Mouse (Mus musculus): ENCODE results near the gene Slc6a13. TPM values are rescaled to one million over a fixed set of nuclear protein-coding genes. Genes with fewer than 3 reads are reported as not detected.

The Slc6a13 gene
- 9.6 and 12.3 TPM in 2 replicates for total RNA-seq (2012; rRNA removed)
- total RNA-seq (2014; rRNA removed) = 12.7 and 15.4 TPM in 2 replicates
- polyA plus RNA-seq (2012; ENCODE audit: insufficient read length, low read depth) = 17.4 and 21.5 TPM in 2 replicates

DNA sequence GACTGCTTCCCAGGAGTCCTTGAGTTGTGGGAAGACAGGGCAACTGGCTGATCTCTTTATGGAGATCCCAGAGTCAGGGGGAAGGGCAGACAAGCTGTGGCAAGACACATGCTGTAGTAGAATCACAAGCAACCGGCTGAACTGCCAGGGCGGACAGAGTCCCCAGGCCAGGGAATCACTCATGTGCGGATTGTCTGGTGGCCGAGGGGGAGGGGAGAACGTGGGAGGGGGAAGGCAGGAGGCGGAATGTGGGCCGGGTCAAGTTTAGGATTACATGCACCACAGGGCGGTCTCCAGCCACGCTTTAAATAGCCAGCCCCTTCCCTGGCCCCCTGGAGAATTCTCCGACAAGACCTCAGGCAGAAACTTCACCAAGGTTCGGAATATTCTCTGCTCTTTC is at the start of gene Slc6a13:
TSS of gene Slc6a13 (plus strand) at position 274 of the 400 bp plus-strand sequence.
- in situ Hi-C loops (cut with MboI; ENCODE audit: low pct_ligation_motif_present, low pct_unique_long_range_greater_than_20kb, low sequenced_read_pairs) (no loop called here), dilution Hi-C loops (cut with MboI; ENCODE audit: extremely low pct_ligation_motif_present, extremely low pct_unique_long_range_greater_than_20kb, low sequenced_read_pairs) (no loop called here)
- Histone ChIP-seq H3K36me3 (replicated peaks in 1 of 2; ENCODE audit: control insufficient read depth in 1 of 2, insufficient read depth in 1 of 2, low read length in 1 of 2) (no peaks in the 10 kb centered on the region), H3K4me1 (ENCODE audit: control insufficient read depth in 1 of 2, insufficient read depth in 2 of 2) (peaks cover 0 to 3% of the 10 kb centered on the region in 2 experiments; a peak in 2 of 4 replicates), H3K27me3 (replicated peaks) (peaks cover 86% of the 10 kb centered on the region), H3K9ac (ENCODE audit: insufficient read depth, low read depth) (no peak within 1 kb of the TSS), H3K79me2 (replicated peaks; ENCODE audit: control insufficient read depth, extremely low read depth, insufficient read depth, poor library complexity, severe bottlenecking) (no peaks in the 10 kb centered on the region), H3K9me3 (replicated peaks; ENCODE audit: low read length) (no peaks in the 10 kb centered on the region), H3K27ac (ENCODE audit: insufficient read depth, low read depth) (no peak within 1 kb of the TSS), H3K4me3 (replicated peaks in 1 of 3; ENCODE audit: low read depth in 2 of 3, low read length in 2 of 3, poor library complexity in 1 of 3) (no peak within 1 kb of the TSS), H3K4me2 (ENCODE audit: insufficient read depth, low read depth, poor library complexity, severe bottlenecking) (no peak within 1 kb of the TSS)
- TF ChIP-seq ZNF384 (IDR thresholded peaks at IDR 0.05; ENCODE audit: low read depth, low read length) = no peak
- no peak for TF ChIP-seq RCOR1 (conservative IDR thresholded peaks at IDR 0.05; ENCODE audit: low read depth, low read length)
- no peak for TF ChIP-seq NRF1 (IDR thresholded peaks at IDR 0.05; ENCODE audit: low read depth, low read length)
- no peak for TF ChIP-seq BHLHE40 (IDR thresholded peaks at IDR 0.05; ENCODE audit: low read depth, low read length)
- TF ChIP-seq ZKSCAN1 (IDR thresholded peaks at IDR 0.05; ENCODE audit: borderline replicate concordance, low read depth, low read length) = no peak
- no peak for TF ChIP-seq CHD1 (IDR thresholded peaks at IDR 0.05; ENCODE audit: low read depth, low read length)
- DNase-seq (ENCODE audit: extremely low read depth) = no peak

DNA sequence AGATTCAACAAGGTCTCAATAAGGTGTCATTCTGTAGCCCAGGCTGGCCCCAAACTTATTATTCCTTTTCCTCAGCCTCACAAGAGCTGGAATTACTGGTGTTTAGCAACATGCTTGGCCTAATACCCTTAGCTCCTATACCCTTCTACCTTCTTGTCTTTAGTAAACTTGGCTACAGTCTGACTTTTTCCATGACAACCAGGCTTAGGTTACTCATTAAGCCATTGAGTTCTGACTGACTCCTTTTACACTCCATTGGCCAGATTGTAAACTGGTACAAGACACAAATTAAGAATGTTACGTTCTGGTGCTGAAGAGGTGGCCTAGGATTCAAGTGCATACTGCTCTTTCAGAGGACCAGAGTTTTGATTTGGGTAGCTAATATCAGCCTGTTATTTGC is 49.6 kb upstream of the Slc6a13 start:
- H3K9me3 ChIP-seq (replicated peaks; ENCODE audit: low read length) = no peaks in the 10 kb centered on the region
- no peak for DNase-seq (ENCODE audit: extremely low read depth)
- H3K79me2 ChIP-seq (replicated peaks; ENCODE audit: control insufficient read depth, extremely low read depth, insufficient read depth, poor library complexity, severe bottlenecking) = no peaks in the 10 kb centered on the region
- TF ChIP-seq EP300 (IDR thresholded peaks at IDR 0.05; ENCODE audit: low read length) (0 out of 2 replicates have a peak, but pooled peaks have one; percentile 1), JUN (IDR thresholded peaks at IDR 0.05; ENCODE audit: insufficient read depth, low read depth, low read length) (no peak), ZC3H11A (IDR thresholded peaks at IDR 0.05; ENCODE audit: low read depth, low read length) (no peak)
- H3K36me3 ChIP-seq (replicated peaks in 1 of 2; ENCODE audit: control insufficient read depth in 1 of 2, insufficient read depth in 1 of 2, low read length in 1 of 2) = no peaks in the 10 kb centered on the region
- dilution Hi-C loops (cut with MboI; ENCODE audit: extremely low pct_ligation_motif_present, extremely low pct_unique_long_range_greater_than_20kb, low sequenced_read_pairs) = no loop called here
- H3K4me3 ChIP-seq (replicated peaks in 1 of 3; ENCODE audit: low read depth in 2 of 3, low read length in 2 of 3, poor library complexity in 1 of 3) = no peak overlapping the region
- no peak overlapping the region for H3K9ac ChIP-seq (ENCODE audit: insufficient read depth, low read depth)
- in situ Hi-C loops (cut with MboI; ENCODE audit: low pct_ligation_motif_present, low pct_unique_long_range_greater_than_20kb, low sequenced_read_pairs) = no loop called here
- no peak overlapping the region for H3K4me2 ChIP-seq (ENCODE audit: insufficient read depth, low read depth, poor library complexity, severe bottlenecking)
- H3K27me3 ChIP-seq (replicated peaks) = peaks cover 9% of the 10 kb centered on the region
- H3K27ac ChIP-seq (ENCODE audit: insufficient read depth, low read depth) = no peak overlapping the region
- peaks cover 13 to 39% of the 10 kb centered on the region in 2 experiments for H3K4me1 ChIP-seq (ENCODE audit: control insufficient read depth in 1 of 2, insufficient read depth in 2 of 2)

DNA sequence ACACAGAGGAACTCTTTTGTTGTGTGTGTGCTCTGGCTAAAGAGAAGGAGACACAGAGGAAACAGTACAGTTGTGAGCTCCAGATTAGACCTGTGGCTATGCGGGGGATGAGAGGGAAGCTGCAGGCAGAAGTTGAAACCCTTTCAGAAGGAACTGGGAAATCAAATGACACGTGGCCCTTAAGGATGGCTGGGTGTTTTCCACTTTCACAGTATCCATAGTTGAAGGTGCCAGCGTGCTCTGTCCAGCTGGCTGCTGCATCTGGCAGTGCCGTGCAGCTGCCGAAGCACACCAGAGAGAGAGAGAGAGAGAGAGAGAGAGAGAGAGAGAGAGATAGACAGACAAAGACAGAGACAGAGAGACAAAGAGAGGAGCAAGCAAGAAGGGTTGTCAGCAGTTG is 48.8 kb upstream of the Slc6a13 start:
- Histone ChIP-seq H3K27ac (ENCODE audit: insufficient read depth, low read depth) (no peak overlapping the region), H3K9ac (ENCODE audit: insufficient read depth, low read depth) (no peak overlapping the region), H3K4me3 (replicated peaks in 1 of 3; ENCODE audit: low read depth in 2 of 3, low read length in 2 of 3, poor library complexity in 1 of 3) (no peak overlapping the region), H3K79me2 (replicated peaks; ENCODE audit: control insufficient read depth, extremely low read depth, insufficient read depth, poor library complexity, severe bottlenecking) (no peaks in the 10 kb centered on the region), H3K36me3 (replicated peaks in 1 of 2; ENCODE audit: control insufficient read depth in 1 of 2, insufficient read depth in 1 of 2, low read length in 1 of 2) (no peaks in the 10 kb centered on the region), H3K4me2 (ENCODE audit: insufficient read depth, low read depth, poor library complexity, severe bottlenecking) (peak overlapping the region; percentile 3; the same call in 1 of the 2 replicates), H3K9me3 (replicated peaks; ENCODE audit: low read length) (no peaks in the 10 kb centered on the region), H3K4me1 (ENCODE audit: control insufficient read depth in 1 of 2, insufficient read depth in 2 of 2) (peaks cover 13 to 33% of the 10 kb centered on the region in 2 experiments), H3K27me3 (replicated peaks) (peaks cover 5% of the 10 kb centered on the region)
- in situ Hi-C loops (cut with MboI; ENCODE audit: low pct_ligation_motif_present, low pct_unique_long_range_greater_than_20kb, low sequenced_read_pairs) = no loop called here
- peak; percentile 29 for DNase-seq (ENCODE audit: extremely low read depth)
- dilution Hi-C loops (cut with MboI; ENCODE audit: extremely low pct_ligation_motif_present, extremely low pct_unique_long_range_greater_than_20kb, low sequenced_read_pairs) = no loop called here
- TF ChIP-seq EP300 (IDR thresholded peaks at IDR 0.05; ENCODE audit: low read length) (peak; percentile 65), UBTF (IDR thresholded peaks at IDR 0.05; ENCODE audit: low read depth, low read length) (no peak), TCF12 (IDR thresholded peaks at IDR 0.05; ENCODE audit: low read depth, low read length) (peak; percentile 66; the same call in 1 of the 2 replicates), ZMIZ1 (IDR thresholded peaks at IDR 0.05; ENCODE audit: low read depth, low read length) (no peak), ZNF384 (IDR thresholded peaks at IDR 0.05; ENCODE audit: low read depth, low read length) (no peak), CHD1 (IDR thresholded peaks at IDR 0.05; ENCODE audit: low read depth, low read length) (no peak), MAX (IDR thresholded peaks at IDR 0.05; ENCODE audit: low read length) (peak; percentile 82), POLR2AphosphoS2 (IDR thresholded peaks at IDR 0.05; ENCODE audit: low read depth, low read length) (no peak), NRF1 (IDR thresholded peaks at IDR 0.05; ENCODE audit: low read depth, low read length) (no peak), GABPA (IDR thresholded peaks at IDR 0.05; ENCODE audit: insufficient replicate concordance, low read depth, low read length) (no peak), BHLHE40 (IDR thresholded peaks at IDR 0.05; ENCODE audit: low read depth, low read length) (peak; percentile 64), E2F4 (IDR thresholded peaks at IDR 0.05; ENCODE audit: insufficient replicate concordance, low read depth, low read length) (no peak), POLR2A (IDR thresholded peaks at IDR 0.05; ENCODE audit: low read depth, low read length) (no peak), SIN3A (IDR thresholded peaks at IDR 0.05; ENCODE audit: low read length) (peak; percentile 30; the same call in 1 of the 2 replicates), NELFE (IDR thresholded peaks at IDR 0.05; ENCODE audit: low read depth, low read length) (no peak), IRF4 (IDR thresholded peaks at IDR 0.05; ENCODE audit: low read depth, low read length) (peak; percentile 66), ELF1 (IDR thresholded peaks at IDR 0.05; ENCODE audit: low read depth, low read length) (no peak), MXI1 (IDR thresholded peaks at IDR 0.05; ENCODE audit: low read depth, low read length) (no peak), ZC3H11A (IDR thresholded peaks at IDR 0.05; ENCODE audit: low read depth, low read length) (no peak), USF1 (IDR thresholded peaks at IDR 0.05; ENCODE audit: low read depth, low read length) (peak; percentile 27; the same call in 1 of the 2 replicates), CHD2 (IDR thresholded peaks at IDR 0.05; ENCODE audit: low read length) (no peak)

Data from CH12.LX (cell line).